Mouse (Mus musculus) liver, adult 2 months (tissue): ENCODE results near the gene Tyw1.

ENCODE experiments used
- CTCF ChIP-seq: fragments of 200-500 bp; IDR thresholded peaks from 2 replicates; pipeline ENCODE4 v1.5.1; 2011; ENCODE audit warnings: low read depth, low read length, control low read depth
- POLR2A ChIP-seq: fragments of 200-500 bp; IDR thresholded peaks from 2 replicates; pipeline ENCODE4 v1.6.1; 2011; ENCODE audit warnings: low read length, control low read depth; ENCODE audit not compliant: insufficient read depth; ENCODE audit errors: extremely low read depth

- TF ChIP-seq CTCF (peak; percentile 42), POLR2A (no peak)
Observed at GRCm38 (mm10) chr5:130296071-130296470, 40.7 kb downstream of the Tyw1 start.
